Mouse (Mus musculus) CH12F3 (cell line): Measurements from ENCODE around the gene Dtnbp1.

Experiments used
- in situ Hi-C: fragments of 300-500 bp; cut with MboI; formaldehyde crosslinking; loops from 2 replicates; pipeline ENCODE4 v1.14.3; 2020; ENCODE audit warnings: low sequenced_read_pairs

The Dtnbp1 gene

DNA sequence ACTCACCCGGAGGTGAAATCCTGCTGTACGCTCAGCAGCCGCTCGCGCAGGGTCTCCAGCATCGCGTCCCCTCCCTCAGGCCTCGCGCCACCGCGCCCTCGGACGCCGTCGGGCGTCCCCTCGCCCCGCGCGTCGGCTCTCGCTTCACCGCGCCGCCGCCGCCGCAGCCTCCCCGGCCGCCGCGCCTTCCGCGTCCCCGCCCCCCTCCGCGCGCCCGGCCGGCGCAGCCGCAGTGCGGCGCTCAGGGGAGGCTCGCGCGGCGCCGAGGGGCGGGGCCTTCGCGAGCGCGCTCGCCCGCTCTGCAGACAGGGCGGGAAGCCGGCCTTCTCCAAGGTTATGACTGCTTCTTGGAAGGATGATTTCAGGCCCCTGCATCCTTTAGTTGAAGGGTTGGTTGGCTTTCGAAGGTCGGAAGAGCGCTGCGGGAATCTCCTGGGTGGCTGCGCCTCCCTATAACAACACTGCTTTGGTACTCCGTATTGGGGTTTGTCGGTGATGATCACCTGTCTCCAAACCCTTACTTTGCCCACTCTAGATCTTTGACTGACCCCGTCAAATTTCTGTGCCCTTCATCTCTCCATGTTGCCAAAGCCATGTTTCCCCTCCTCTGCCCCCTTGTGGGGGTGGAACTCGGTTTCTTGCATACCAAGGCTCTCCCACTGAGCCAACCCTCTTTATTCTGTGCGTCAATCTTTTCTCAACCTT, at the start of gene Dtnbp1:
Gene Dtnbp1 (minus strand): TSS at position 237 of the 705 bp plus-strand sequence.
- in situ Hi-C loops = no loop called here

DNA sequence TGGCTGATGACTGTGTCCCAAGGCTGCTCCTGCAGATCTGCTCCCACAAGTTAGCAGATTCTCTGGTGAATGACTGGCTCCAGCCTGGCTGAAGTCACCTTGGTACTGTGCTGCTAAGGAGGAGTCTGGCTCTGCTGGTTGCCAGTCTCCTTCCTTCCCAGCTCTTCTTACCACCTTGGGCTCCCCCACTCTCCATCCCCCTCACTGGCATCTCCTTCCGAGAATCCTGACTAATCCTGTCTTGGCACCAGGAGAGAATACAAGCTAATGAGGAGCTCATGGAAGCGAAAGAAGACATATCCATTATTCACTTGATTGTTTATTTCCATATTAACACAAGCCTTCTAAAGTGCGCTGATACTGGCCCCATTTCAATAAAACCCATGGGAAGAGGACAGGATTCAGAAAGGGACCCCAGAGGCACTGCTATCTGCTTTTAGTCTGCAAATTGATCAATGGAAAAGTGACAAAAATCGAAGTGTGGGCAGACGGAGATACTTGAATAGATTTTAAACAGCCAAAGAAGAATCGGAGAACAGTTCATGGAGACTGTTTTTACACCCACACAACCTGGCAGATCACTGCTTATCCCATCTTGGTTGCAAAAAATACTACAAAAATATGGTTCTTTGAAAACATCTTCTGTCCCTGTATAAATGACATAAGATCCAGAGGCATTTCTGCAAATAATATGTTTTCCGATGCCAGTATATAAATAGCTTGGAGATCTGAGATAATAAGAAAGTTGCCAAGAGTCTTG, 47.5 kb upstream of the Dtnbp1 start:
- in situ Hi-C loops = no loop called here

- in situ Hi-C loops = no loop called here
Observed at GRCm38 (mm10) chr13:45043466-45043865, 41.5 kb upstream of the Dtnbp1 start.

- in situ Hi-C loops = no loop called here
Observed at GRCm38 (mm10) chr13:45040741-45041140, 38.8 kb upstream of the Dtnbp1 start.

- in situ Hi-C loops = no loop called here
Observed at GRCm38 (mm10) chr13:45040195-45040594, 38.2 kb upstream of the Dtnbp1 start.

- in situ Hi-C loops = no loop called here
Observed at GRCm38 (mm10) chr13:45036417-45036816, 34.5 kb upstream of the Dtnbp1 start.

DNA sequence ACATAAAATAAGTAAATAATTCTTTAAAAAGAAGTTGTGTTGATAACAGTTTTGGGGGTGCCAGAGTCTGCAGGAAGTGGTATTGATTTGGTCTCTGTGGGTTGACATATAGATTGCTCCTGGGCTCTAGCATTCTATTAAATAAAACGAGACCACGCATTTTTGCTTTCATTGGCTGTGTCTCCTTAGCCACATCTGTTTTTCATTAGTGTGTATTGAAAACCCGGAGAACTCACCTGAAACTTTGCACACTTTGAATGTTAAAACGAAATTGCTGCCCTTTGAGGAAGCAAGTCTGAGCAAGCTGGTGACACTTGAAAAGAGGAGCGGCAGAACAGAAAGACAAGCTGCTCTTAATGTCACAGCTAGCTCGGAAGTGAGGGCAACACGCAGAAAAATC, 32.8 kb upstream of the Dtnbp1 start:
- in situ Hi-C loops = loop anchor here (5.0 kb wide), 1 partner anchor 448 kb away; no protein-coding TSS in a partner anchor

GRCm38 (mm10) chr13:45033360-45033759, 31.4 kb upstream of the Dtnbp1 start:
- in situ Hi-C loops = loop anchor here (5.0 kb wide), 1 partner anchor 449 kb away; no protein-coding TSS in a partner anchor

- in situ Hi-C loops = loop anchor here (5.0 kb wide), 1 partner anchor 450 kb away; no protein-coding TSS in a partner anchor
Observed at GRCm38 (mm10) chr13:45032484-45032883, 30.5 kb upstream of the Dtnbp1 start.

DNA sequence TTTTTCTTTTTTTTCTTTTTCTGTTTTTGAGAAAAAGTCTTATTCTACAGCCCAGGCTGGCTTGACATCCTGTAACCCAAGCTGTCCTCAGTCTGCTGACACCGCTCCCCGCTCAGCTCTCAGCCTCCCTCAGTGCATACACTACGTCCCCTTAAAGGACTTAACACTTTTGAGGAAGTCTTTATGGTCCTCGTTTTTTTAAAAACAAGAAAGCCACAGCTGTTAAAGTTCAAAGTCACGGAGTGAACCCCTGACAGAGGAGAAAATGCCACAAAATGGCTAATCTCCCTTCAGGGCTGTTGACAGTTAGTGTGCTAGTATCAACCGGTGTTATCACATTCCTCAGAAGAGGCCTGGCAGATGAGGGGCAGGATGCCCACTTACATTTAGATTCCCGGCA, 29.8 kb upstream of the Dtnbp1 start:
- in situ Hi-C loops = loop anchor here (5.0 kb wide), 1 partner anchor 451 kb away; no protein-coding TSS in a partner anchor

DNA sequence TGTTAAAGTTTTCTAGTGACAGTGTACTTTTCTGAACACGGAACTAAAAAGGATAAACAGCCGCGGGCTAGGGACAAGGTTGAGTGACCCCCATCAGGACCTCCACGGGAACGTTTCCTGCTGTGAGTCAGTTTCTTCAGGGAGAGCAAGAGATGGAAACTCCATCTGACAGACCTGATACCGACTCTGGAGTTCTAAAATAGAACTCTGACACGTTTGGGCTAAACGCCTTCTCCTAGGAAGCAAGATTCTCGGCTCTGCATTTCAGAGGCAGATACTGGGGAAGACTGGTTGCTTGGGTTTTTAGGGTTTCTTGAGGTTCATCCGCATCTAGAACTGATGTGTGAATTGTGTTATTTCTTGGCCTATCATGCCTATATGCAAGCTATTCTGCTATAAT, 29.4 kb upstream of the Dtnbp1 start:
- in situ Hi-C loops = loop anchor here (5.0 kb wide), 1 partner anchor 451 kb away; no protein-coding TSS in a partner anchor

GRCm38 (mm10) chr13:45030830-45031229, 28.9 kb upstream of the Dtnbp1 start:
- in situ Hi-C loops = loop anchor here (5.0 kb wide), 1 partner anchor 451 kb away; no protein-coding TSS in a partner anchor

DNA sequence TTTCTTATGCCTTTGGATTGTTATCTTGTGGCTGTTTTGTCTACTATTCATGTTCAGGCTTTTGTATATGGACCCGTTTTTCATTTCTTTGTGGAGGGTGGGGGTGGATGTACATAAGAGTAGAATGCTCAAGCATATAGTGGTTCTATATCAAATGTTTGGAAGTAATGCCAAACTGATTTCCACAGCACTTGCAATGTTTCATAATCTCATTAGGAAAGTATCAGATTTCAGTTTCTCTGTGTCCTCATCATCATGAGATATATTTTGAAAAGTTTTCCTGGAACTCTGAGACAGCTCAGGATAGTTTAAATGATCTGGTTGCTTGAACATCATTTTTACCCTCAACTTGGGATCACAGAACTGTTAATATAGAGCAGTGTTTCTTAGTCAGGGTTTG, 27.8 kb upstream of the Dtnbp1 start:
- in situ Hi-C loops = loop anchor here (5.0 kb wide), 1 partner anchor 453 kb away; no protein-coding TSS in a partner anchor

DNA sequence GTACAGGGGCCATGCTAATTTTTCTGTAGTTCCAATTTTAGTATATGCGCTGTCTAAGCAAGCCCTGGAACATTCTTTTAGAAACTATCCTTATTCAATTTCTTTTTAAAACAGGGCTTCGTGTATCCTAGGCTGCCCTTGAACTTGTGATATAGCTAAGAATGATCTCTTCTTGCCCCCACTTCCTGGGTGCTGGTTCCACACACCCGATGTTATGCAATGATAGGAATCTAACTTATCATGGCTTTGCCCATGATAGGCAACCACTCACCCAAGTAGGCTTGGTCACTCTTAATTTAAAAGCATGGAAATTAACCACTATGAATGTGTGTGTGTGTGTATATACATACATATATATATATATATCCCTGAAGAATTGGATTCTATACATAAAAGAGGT, 24.3 kb upstream of the Dtnbp1 start:
- in situ Hi-C loops = no loop called here

DNA sequence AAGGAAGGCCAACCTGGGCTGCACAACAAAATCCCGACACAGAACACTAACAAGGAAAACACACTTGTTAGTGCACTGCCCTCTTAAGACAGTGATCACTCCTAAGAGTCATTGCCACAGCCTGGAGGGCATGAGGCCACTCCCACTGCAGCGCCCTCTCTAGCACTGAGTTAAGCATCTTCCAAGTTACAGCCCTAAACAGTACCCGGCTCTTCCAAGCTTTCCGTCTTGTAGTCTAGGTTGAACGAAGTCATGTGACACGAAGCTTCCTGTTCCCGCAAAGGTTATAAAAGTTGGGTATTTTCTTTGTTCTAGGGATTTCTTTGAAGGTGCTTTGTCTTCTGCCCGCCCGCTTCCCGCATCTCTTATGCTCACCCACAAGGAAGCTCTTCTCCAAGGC, 22.9 kb upstream of the Dtnbp1 start:
- in situ Hi-C loops = no loop called here

DNA sequence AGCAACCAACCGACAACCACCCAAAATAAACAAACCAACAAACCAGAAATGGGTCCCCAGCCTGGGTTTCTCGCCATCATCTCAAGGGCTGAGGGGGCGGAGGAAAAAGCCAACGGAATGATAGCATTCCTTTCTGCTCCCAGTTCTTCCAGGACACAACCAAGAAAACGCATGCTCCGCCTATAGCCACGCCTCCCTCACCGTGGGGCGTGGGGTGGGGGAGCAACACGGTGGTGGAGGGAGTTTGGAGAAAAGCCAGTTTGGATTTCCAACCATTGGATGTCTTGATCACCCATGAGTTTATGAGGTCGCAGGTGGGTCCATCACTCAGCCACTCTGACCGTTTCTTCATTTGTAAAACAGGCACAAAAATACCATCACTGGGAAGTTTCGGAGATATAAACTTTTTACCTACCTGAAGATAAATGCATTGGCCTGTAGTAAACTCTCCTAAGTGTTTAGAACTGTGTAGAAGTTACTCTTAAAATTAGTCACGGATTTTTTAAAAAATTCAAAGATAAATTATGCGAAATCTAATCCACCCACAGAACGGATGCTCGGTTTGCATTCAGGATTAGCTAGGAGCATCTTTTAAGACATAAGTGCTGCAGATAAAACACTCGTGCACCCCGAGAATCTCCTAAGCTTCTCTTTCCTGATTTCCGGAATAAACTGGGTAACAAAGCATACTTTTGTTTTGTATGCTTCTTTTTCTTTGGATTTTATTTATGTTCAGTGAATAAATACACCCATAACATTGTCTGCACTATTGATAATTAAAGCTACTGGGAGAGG, 21.6 kb upstream of the Dtnbp1 start:
- in situ Hi-C loops = no loop called here

GRCm38 (mm10) chr13:45008150-45008549, 6.2 kb upstream of the Dtnbp1 start:
- in situ Hi-C loops = no loop called here

DNA sequence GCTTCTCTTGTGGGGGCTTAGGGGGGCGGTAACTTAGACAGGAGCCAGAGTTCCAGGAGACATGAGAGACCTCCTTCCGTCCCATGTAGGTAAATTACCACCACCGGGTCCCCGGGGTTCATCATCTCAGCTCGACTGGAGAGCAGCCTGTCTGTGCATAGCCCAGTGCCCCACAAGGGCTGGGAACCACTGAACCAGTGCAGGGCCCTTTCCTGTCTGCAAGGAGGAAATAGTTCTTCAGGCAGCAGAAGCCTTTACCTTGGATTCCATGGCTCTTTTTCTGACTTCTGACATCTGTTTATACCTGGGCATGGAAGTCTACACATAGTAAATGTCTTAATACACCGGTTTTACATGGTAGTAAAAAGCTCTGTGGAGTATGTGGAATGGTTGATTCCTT, 5.8 kb upstream of the Dtnbp1 start:
- in situ Hi-C loops = no loop called here

DNA sequence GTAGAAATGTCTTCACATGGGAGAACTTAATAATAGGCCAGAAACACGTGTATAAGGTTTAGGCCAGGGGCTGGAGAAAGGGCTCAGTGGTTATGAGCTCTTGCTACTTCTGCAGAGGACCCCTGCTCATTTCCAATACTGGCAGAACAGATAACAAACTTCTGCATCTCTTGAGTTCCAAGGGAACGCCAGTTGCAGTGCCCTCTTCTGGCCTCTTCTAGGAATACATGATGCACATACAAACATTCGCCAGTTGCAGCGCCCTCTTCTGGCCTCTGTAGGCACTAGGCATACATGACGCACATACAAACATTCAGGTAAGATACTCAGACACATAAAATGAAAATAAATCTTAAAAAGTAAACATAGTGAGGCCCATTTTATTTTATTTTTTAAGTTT, 4.5 kb upstream of the Dtnbp1 start:
- in situ Hi-C loops = no loop called here

DNA sequence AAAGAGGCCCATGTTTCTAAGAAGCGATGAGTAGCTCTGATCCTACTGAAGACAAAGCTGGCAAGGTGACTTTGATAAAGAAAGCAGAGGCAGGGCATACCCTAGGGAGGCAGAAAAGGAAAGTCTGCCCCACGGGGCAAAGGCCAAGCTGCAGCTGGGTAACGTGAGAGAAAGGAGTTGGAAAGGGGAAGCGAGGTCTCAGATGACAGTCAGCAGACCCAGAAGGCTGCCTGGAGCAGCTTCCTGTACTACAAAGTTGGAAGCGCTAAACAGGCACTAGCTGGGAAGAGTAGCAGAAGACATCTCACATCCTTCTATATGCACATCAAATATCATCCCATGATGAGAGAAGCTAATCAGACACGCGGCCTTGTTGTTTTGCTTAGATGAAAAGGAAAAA, 3.9 kb upstream of the Dtnbp1 start:
- in situ Hi-C loops = no loop called here

GRCm38 (mm10) chr13:45004987-45005592, 3.1 kb upstream of the Dtnbp1 start:
- in situ Hi-C loops = no loop called here
